Mouse (Mus musculus) megakaryocyte, adult 5-6 weeks (primary cell): ENCODE results near the gene Wfdc1. TPM values are rescaled to one million over a fixed set of nuclear protein-coding genes. Genes with fewer than 3 reads are reported as not detected.

Experiments used
- ATAC-seq: 2 replicates; pipeline ENCODE4 v1.8.0; 2016; ENCODE audit warnings: mild to moderate bottlenecking, inconsistent platforms; ENCODE audit not compliant: poor library complexity, severe bottlenecking
- total RNA-seq, 2 experiments: library from RNA; stranded (forward) in 1 of 2; stranded (reverse) in 1 of 2; fragments of 153-499, 151-499 nt in 1 of 2; fragments of 221-1000, 200-1000 nt in 1 of 2; gene quantifications; 2 replicates each; pipeline versions ENCODE4 v1.2.3 to v1.2.4; 2015 to 2017

Gene Wfdc1
- total RNA-seq, 2 experiments from 2014 or later = not detected

DNA sequence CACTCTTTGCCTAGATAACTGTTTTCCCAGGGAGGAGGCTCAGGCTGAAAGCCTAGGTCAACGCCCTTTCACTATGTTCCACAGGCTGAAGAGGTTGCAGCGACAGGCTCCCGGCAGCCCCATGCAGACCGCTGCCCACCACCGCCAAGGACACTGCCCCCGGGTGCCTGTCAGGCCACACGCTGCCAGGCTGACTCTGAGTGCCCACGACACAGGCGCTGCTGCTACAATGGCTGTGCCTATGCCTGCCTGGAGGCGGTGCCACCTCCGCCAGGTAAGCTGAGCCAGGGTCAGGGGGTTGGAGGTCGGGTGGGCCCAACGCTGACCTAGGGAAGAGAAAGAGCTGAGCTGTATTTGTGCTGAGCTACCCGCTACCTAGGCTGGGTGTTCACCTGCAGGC, 13.0 kb downstream of the Wfdc1 start:
- ATAC-seq = no peak

DNA sequence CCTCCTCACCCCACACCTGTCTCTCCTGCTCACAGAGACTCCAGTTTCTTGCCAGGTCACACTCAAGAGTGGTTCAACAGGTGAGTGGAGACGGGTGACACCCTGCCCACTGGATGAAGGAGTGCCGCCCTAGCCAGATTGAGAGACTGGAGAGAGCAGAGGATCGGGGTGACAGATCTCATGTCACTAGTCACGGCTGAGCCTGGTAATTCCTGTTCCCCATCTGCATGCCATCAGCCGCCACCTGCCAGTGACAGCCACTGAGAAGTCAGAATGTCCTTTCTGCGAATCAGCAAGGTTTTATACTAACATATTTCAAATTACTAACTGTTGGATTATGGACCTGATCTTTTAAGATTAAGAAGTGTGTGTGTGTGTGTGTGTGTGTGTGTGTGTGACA, 24.4 kb downstream of the Wfdc1 start:
- no peak for ATAC-seq

DNA sequence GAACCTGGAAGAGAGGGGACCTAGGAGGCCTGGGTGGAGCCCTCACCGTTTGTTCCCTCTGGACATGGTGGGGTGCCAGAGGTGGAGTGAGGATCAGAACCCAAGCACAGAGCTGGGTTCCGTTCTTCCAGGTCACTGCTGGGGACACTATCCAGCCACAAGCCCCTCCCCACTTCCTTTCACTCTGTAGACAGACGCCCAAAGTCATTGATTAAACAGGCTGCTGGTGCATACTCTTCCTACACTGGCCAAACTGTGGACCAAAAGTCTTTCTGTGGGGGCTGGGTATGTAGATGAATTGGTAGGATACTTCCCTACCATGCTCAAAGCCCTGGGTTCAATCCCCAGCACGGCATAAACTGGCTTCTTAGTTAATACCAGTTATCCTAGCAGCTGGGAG, 25.8 kb downstream of the Wfdc1 start:
- ATAC-seq = no peak

DNA sequence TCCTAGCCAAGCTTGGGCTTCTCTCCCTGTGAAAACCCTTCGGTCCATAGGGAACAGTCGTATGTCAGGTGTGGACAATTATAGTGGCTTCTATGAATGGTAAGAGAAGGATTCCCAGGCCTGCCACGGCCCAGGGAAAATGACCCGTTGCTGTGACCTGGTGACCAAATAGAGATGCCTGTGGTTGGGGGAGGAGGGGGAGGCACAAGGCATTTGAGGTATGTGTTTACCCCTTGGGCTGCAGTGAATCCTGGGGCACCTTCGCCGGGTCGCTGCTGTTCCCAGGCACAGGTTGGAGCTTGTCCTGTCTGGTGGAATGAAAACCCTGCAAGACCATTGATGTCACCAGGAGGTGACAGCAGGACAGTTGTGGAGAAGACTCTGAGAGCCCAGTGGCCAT, 28.5 kb downstream of the Wfdc1 start:
- no peak for ATAC-seq

DNA sequence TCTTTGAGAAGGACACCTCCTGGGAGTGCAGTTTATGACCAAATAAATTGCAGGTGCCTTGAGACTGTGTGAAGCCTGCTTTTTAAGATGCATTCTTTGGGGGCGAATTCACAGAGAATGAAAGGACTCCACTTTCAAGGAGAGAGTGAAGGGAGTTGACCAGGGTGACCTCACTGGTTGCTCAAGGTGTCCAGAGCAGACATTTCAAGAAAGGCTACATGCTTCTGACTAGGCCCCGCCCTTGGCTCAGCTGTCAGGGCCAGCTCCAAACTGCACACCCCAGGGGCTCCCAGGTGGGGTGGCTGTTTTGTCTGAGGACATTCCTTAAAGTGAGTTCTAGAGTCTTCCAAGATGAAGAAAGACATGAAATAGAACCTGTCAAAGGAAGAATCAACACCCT, 31.0 kb downstream of the Wfdc1 start:
- ATAC-seq = no peak

DNA sequence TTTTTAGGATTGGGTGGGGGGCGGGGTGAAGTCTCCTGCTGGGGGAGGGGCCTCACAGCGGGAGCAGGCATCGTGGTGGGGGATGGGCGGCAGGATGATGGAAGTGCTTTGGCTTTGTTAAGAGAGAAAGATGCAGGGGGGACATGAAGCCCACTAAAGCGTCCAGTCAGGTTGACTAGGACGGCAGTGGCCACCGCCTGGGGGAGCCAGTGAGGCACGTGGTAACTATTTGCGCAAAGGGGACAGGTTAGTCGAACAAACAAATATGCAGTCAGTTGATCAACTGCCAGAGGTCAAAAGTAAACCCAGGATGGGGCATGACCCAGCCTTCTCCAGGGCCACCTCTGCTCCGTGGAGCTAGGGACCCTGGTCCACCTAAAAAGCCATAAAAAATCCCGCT, 32.8 kb downstream of the Wfdc1 start:
- ATAC-seq = peak; percentile 93

DNA sequence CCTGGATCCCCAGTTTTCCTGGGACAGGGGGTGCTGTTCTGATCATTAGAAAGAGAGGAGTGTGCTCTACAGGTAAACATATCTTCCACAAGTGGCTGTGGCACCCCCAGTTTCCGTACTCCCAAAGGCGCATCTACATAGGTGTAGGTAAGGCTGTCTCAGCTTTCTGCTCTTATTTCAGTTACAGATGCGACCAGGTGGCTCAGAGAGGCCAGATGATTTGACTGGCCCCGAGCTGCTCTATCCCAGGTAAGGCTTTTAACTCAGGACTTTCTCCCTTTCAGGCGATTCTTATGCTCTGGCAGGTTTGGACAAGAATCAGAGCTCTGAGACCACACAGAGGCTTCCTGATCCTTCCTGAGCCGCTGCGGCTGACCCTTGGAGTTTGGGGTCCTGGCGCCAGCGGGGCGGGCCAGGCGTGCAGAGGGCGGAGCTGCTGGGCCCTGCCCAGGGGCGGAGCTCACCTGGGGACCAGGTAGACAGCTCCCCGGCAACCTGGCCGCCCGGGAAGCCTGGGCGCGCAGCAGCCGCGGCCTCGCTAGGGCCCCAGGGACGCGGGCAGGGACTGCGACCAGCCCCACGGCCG, 33.5 kb downstream of the Wfdc1 start, which contains the start of gene Atp2c2:
Gene Atp2c2, plus strand, starts transcription at position 461 of the 586 bp plus-strand sequence.
- no peak for ATAC-seq

DNA sequence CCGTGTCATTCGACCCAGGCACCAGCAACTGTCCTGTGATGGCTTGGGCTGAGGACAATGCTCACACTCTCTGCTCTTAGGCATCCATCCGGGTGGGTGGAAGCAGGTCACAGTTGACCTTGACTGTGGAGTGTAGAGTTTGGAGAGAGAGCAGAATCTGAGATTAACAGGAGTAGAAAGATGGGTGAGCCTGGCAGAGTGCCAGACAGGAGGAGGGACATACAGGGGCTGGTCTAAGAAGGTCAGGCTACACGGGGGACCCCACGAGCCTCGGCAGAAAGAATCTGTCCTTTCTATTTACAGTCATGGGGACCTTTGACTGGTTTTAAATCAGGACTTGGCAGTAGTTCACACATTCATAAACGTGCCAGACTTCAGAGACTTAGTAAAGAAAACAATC, 36.8 kb downstream of the Wfdc1 start:
- ATAC-seq = no peak

DNA sequence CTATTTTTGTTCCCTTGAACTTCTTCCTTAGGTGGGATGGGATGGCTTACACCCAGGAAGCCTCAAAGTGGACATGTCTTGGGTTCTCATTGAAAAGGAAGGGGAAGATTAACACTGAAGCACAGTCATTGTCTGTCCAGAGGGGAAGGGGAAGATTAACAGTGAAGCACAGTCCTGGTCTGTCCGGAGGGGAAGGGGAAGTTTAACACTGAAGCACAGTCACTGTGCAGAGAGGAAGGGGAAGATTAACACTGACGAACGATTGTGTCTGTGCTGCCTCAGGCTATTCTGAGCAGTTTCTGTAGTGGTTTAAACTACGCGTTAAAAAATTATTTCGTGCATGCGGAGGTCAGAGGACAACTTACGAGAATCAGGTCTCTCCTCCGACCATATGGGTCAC, 41.0 kb downstream of the Wfdc1 start:
- ATAC-seq = peak; percentile 46

DNA sequence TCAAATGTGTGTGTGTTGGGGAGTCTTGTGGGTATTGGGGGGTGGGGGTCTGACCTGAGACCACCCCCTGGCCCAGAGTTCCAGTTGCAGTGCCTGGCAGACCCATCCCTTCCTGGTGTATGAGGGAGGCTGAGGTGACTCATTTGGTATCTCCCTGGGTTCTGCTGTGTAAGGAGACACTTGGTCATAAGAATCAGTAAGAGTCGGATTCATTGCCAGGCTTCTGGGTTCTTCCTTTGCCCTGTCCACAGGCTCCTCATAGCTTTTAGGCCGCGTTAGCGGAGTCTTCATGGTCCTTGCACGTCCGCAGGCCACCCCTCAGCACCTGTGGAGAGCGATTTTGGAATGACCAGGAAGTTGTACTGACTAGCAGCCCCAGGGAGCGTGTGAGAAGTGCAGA, 42.3 kb downstream of the Wfdc1 start:
- ATAC-seq = no peak

DNA sequence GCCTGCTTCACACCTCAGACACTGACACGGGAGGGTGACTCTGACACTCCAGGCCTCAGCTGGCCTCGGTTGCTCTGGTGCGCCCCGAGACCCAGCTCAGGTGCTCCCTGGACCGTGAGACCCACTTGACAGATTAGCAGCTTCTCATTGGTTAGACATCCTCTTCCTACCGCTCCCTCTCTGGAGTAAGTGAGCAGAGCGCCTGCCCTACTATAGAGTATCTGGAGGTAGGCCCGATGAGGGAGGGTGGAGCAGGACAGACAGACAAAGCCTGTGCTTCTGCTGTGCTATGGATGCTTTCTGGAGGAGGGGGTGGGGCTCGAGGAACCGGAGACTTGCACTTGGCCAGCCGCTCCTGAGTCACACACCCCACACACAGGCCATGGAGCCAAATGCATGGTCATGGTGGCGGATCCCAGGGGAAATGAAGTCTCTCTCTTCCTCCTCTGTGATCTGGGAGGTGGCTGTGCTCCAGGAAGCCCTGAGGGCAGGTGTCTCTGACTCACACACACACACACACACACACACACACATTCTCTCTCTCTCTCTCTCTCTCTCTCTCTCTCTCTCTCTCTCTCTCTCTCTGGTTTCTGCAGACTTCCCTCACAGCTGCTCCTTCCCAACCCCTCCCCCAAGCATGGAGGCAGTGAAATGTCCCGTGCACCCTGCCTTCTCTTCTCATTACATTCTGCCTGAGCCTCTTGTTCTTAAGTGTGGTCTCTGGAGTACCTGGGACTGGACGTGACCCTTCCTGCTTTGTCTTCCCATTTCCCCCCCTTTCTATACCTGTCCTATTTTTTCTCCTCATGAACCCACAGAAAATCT, 42.9 kb downstream of the Wfdc1 start:
- peak; percentile 22; the same call in 1 of the 2 replicates for ATAC-seq

DNA sequence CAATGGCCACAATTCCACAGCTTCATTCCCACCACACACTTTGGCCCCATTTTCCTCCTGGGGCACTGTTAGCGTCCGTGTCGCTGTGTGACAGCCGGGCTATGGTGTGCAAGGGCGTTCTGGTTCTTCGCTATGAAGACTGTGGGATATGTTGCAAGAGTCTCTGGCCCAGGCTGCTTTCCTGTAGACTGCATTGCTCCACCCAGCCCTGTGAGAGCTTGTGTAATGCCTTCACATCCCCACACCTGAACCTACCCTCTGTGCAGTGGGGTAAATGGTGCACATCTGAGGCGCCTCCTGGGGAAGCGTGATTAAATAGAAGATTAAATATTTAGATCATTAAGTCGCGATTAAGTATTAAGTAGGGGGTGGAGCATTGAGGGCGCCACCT, 43.5 kb downstream of the Wfdc1 start:
- peak; percentile 83 for ATAC-seq

DNA sequence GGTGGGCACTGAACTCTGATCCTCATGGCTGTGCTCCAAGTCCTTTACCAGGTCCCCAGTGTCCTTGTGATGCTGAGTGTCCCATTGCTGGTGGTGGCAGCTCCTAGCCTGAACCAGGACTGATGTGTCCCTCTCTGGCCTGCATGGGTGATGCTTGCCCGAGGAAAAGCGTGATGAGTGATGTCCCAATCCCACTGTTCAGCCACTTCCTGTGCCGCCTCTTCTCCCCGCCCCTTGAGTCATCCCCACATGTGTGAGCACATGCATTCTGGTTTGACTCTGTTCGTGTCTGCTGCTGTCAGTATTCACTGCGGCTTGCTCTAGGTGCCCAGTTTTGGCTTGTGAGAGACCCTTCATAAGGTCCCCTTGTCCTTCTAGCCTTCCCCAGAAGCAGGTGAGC, 46.1 kb downstream of the Wfdc1 start:
- ATAC-seq = peak; percentile 83

DNA sequence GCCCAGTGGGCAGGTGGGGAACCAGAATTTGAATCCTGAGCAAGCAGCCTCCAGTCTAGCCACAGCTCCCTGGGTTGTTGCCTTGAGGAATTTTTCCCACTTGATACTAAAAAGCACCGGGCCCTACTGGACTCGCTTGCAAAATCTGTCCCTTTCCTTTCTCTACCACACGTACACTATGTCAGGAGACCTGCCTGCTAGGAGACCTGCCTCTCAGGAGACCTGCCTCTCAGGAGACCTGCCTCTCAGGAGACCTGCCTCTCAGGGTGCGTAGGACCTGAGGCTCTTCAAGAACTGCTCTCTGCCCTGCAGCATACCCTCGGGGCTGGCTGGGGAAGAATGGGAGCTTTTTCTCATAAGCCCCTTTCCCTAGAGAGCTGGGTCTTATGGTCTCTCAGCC, 47.3 kb downstream of the Wfdc1 start:
- no peak for ATAC-seq

DNA sequence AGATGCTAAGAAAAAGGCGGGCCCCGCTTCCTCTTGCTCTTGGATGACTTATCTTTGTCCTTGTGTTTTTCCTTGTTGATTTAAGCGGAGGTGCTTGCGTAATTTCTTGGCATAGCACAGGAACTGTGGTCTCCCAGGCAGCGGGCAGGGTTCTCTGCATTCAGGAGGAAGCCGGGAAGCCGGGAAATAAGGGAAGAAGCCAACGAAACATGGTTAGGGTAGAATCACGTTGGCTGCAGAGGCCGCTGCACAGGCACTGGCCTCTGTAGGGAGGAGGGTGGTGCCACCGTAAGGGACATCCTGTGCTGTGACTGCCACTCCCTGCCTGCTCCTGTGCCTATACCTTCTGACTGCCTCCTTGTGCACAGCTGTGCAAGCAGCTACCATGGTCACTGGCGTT, 49.1 kb downstream of the Wfdc1 start:
- ATAC-seq = no peak

DNA sequence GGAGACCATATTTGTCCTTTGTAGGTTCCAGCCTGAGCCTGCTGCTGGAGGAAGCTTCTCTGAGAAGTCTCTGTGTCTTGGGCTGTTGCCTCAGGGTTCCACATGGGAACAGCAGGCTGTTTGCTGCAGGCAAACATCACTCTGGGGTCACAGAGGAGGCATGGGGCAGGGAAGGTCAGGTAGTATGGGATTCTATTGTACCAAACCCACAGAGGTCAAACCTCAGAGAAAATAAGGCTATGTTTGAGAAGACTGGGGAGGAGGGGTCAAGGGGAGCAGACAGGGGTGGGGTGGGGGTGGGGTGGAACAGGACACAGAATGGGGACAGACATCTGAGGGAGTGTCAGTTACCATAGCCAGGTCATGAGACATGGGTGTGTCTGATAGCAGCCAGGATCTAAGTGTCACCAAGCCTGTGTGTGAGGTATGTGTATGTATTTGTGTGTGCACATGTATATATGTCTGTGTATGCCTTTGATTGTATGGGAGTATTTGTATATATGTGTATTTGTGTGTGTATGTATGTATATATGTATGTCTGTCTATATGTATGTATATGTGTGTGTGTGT, 50.6 kb downstream of the Wfdc1 start:
- no peak for ATAC-seq

DNA sequence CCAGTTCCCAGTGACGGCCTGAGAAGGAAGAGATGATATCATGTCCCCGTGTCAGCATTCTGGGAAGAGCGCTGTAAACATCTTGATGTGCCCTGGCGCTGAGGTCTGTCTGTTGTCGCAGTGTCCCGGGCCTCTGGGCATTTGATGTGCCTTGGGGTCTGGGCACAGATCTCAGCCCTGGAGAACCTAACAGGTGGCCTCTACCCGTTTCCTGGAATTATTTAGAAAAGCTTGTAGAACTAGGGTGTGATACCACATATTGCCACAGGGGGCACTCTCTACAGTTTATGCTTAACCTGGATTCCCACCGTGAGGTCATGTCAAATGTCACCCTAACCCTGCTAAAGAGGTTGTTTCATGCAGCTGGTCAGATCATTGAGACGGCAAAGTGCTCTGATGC, 51.6 kb downstream of the Wfdc1 start:
- peak; percentile 76 for ATAC-seq

DNA sequence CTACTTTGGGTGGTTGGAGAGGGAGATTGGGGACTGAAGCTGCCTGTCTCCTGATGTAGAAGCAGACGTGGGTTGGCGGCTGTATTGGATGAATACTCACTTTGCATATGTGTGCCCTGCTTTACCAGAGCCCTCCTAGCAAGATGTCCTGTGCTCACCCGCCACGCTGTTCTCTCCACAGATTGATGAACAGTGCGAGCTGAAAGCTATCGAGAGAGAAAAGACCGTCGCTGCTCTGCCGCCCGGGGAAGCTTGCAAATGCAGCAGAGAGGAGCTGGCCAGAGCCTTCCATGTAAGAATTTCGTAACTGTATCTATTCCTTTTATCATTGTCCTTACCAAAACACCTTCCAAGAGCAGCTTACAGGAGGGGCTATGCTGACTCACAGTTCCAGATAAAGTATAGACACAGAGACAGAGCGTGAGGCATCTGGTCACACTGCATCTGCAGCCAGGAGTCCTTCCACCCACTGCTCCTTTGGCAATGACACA, 52.9 kb downstream of the Wfdc1 start:
- no peak for ATAC-seq

DNA sequence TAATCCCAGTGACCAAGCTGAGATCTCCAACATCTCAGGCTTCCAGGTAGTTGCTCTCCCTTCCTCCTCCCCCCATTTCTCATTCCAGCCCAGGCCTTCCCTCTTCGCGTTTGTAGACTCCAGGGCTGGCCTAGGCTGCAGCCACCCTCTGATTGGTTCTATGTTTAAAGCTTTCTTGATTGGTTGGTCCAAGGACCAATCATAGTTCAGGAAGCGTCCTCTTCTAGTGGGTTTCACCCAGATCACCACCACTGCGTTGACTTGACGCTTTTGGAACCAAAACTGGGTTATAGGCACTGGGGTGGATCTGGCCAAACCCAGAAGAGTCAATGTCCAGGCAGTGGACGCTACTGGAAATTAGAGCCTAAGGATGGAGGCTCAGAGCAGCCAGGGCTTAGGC, 56.2 kb downstream of the Wfdc1 start:
- no peak for ATAC-seq

DNA sequence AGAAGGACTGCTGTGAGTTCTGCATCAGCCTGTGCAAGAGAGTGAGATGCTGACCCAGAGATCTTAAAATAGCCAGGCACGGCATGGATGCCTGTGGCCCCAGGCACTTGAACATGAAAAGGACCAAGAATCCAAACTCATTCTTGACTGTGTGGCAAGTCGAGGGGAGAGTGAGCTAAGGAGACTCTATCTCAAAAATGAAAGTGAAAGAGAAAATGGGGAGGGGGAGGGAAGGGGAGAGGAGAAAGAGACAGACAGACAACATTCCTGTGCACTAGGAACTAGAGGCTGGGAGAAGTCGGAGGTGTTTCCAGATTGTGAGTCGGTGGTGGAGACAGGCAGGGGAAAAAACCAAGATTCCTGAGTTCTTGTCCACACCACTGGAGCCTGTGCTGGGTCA, 57.5 kb downstream of the Wfdc1 start:
- no peak for ATAC-seq

DNA sequence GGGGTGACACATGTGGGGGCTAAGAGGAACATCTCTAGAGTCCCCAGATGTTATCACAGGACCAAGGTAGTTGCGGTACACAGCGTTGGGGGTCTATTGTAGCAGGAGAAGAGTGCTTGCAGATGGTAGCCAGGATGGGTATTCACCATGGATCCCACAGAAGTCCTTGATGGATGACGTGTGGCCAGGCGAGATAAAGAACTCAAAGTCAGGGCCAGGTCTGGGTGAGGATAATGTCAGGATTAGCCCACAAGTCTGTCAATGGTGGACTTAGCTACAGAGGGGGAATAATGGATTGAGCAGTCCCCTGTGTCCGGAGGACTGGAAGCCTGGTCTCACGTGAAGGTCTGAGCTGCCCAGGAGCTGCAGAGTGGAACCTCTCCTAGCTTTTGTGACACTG, 58.4 kb downstream of the Wfdc1 start:
- ATAC-seq = no peak

DNA sequence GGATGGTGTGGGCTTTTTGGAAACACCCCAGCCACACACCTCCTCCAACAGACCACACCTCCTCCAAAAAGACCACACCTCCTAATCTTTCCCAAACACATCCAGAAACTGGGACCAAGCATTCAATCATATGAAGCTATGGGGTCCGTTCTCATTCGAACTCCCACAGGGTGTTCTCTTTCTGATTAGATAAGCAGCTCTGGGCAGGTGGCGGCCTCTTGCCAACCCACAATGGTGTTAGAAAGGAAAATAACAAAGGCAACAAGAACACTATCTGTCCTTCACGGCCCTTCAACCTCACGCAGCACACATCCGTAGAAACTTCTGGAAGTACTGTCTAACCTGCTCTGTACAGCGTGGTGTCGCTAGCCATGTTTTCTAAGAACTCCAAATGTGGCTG, 60.9 kb downstream of the Wfdc1 start:
- no peak for ATAC-seq
